Mouse (Mus musculus) bone marrow macrophage, adult 2 months (primary cell): Measurements from ENCODE around the gene Klhl36. TPM values are rescaled to one million over a fixed set of nuclear protein-coding genes. Genes with fewer than 3 reads are reported as not detected.
A peak's percentile ranks its signal among the peaks of the same experiment; 100 is the strongest.

Source experiments
- H3K27ac ChIP-seq: 2 replicates; pipeline ENCODE4 v1.5.1; 2012; ENCODE audit warnings: low read depth, low read length; ENCODE audit not compliant: insufficient read depth
- H3K4me1 ChIP-seq: 2 replicates; pipeline ENCODE4 v1.6.1; 2012; ENCODE audit warnings: low read length; ENCODE audit not compliant: control insufficient read depth, insufficient read depth
- H3K4me3 ChIP-seq: 2 replicates; pipeline ENCODE4 v1.5.1; 2012; ENCODE audit warnings: mild to moderate bottlenecking, low read length, moderate library complexity; ENCODE audit not compliant: insufficient read depth
- CTCF ChIP-seq: IDR thresholded peaks from 2 replicates; pipeline ENCODE4 v1.5.1; 2012; ENCODE audit warnings: low read depth, mild to moderate bottlenecking, low read length, moderate library complexity
- POLR2A ChIP-seq: IDR thresholded peaks from 2 replicates; pipeline ENCODE4 v1.6.1; 2012; ENCODE audit warnings: mild to moderate bottlenecking, low read depth, low read length, borderline replicate concordance
- polyA plus RNA-seq: library from polyadenylated mRNA; stranded (reverse); fragments of >200 nt; gene quantifications from 2 replicates; pipeline ENCODE4 v1.2.4, GENCODE M21; 2012; ENCODE audit not compliant: missing spikeins, insufficient read depth, insufficient read length

The Klhl36 gene
- polyA plus RNA-seq, 1 experiment, result 7.6 TPM

DNA sequence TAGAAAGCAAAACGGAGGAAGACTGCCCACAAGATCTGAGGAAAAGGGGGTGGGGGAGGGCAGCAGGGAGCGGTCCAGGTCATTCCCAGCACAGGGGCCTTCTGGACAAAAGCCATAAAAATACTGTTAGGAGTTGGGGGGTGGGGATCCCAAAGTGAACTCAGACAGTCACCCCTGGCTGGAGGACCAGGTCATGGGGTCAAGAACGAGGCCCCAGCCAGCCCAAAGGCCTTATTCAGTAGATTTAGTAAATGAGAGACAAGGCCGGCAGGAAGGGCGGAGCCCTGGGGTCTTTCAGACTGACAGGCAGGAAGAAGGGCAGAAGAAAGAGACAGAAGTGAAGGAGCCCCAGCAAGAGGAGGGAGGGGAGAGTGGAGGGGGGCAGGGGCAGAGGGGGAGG, 29.1 kb upstream of the Klhl36 start:
- no peak overlapping the region for H3K4me3 ChIP-seq
- H3K27ac ChIP-seq, result no peak overlapping the region
- no peak for TF ChIP-seq POLR2A
- no peak for TF ChIP-seq CTCF
- H3K4me1 ChIP-seq, result peaks cover 60% of the 10 kb centered on the region

DNA sequence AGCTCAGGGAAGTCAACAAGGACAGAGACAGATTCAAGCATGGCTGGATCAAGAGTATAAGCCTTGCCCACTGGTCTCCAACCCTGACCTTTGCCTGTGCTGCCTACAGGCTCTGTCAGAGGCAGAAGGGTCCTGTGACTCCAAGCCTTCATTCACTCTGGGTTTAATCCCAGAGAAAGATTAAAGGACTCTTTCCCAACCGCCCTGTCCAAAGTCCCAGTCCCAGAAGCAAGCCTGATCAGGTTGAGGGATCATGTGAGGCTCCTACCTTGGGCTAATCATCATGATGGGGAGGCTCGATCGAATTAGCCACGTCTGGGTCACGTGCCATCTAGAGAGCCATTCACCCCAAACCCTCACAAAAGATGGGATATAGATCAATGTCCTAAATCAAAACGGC, 27.4 kb upstream of the Klhl36 start:
- no peak overlapping the region for H3K4me3 ChIP-seq
- peaks cover 53% of the 10 kb centered on the region for H3K4me1 ChIP-seq
- no peak for TF ChIP-seq POLR2A
- TF ChIP-seq CTCF, result no peak
- no peak overlapping the region for H3K27ac ChIP-seq

DNA sequence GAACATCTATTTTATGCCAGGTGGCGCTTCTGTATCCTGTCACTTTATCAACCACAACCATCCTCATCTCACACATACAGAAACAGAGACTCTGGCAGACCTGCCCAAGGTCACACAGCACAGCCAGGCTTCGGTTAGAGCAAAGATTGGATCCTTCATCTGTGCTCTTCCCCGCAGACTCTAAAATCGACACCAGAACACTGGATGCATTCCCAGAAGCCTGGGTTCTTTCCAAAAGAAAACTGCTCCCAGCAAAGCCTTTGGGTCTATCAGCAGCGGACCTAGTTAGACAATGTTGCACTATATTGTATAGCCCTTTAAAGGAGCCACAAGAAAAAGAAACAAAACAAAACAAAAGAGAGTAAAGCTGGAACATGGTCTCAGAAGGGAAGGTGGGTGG, 26.8 kb upstream of the Klhl36 start:
- Histone ChIP-seq H3K27ac (no peak overlapping the region), H3K4me1 (peaks cover 52% of the 10 kb centered on the region), H3K4me3 (no peak overlapping the region)
- TF ChIP-seq POLR2A (no peak), CTCF (no peak)

DNA sequence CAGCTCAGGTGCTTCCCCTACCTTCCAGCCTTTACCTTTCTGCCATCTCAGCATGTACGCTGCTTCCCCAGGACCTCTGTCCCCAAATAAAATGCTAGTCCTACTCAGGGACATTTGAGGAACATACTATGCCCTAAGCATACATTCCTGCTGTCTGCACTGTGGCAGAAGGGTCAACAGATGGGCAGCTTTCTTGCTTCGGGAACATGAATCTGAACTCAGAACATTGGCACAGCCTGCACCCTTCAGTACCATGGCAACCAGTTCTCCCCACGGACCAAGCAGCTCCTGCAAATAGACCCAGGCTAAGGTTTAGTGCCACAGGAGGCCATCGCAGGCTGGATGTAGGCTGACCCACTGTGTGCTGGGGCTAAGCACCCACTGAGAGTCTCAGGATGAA, 25.2 kb upstream of the Klhl36 start:
- Histone ChIP-seq H3K27ac (no peak overlapping the region), H3K4me3 (no peak overlapping the region), H3K4me1 (peaks cover 44% of the 10 kb centered on the region)
- no peak for TF ChIP-seq POLR2A
- 0 out of 2 replicates have a peak, but pooled peaks have one; percentile 15 for TF ChIP-seq CTCF

DNA sequence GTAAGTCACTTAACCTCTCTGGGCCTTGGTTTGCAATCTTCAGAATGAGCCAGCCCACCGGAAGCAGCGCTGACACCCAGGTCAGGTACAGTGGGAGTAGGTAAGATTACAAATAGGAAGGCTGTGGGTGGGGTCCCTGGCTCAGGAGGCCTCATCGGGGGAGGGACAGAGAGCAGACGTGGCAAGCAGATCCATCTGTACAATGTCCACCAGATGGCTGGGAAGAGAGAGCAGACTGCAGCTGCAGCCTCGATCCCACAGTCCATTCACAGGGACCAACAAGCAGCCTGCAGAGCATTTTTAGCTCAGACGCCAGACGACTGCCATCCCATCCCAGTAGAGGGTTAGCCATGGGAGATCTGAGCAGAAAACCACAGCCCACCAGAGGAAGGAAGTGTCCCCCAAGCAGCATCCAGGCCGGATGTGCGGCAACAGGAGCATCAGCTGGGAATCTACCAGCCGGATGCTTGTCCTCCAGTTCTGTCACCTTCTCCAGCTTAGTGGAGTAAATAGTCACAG, 24.5 kb upstream of the Klhl36 start:
- TF ChIP-seq POLR2A, result no peak
- no peak for TF ChIP-seq CTCF
- Histone ChIP-seq H3K4me1 (peaks cover 36% of the 10 kb centered on the region), H3K27ac (no peak overlapping the region), H3K4me3 (peak overlapping the region; percentile 95)

DNA sequence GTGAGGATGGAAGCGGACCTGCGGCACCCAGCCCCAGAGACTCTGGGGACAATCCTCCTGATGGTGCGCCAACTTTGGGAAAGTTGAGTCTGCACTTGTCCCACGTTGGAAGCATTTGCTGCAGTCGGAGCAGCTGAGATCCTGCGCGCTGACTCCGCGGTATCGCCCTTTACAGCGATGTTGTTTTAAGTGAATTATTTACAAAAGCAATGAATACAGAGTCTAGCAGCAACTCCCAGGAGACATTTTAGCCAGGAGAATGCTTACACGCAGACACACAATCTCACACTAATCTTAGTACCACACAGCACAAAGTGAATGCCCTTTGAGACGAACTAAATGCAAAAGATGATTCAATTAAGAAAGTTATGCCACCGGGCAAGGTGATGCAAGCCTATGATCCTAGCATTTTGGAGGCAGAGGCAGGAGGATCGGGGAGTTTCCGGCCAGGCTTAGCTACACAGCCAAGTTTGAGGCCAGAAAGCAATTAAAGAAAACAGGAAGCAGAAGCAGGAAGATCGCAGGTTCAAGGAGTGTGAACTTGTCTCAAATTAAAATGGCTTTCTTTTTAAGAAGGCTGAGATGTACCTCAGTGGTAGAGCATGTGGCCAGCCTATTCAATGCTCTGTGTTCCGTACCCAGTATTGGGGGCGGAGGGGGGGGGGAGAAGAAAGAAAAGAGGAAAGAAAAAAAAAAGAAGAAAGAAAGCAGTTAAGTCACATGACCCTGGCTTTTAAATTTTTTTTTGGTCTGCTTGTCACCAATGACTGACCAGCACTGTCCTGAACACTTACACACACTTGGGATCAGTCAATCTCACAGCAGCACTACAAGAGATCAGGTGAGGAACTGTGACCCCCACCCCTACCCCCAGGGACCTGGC, 23.7 kb upstream of the Klhl36 start:
- Histone ChIP-seq H3K4me3 (peak overlapping the region; percentile 95), H3K4me1 (peaks cover 31% of the 10 kb centered on the region), H3K27ac (peak overlapping the region; percentile 80)
- no peak for TF ChIP-seq CTCF
- TF ChIP-seq POLR2A, result no peak

DNA sequence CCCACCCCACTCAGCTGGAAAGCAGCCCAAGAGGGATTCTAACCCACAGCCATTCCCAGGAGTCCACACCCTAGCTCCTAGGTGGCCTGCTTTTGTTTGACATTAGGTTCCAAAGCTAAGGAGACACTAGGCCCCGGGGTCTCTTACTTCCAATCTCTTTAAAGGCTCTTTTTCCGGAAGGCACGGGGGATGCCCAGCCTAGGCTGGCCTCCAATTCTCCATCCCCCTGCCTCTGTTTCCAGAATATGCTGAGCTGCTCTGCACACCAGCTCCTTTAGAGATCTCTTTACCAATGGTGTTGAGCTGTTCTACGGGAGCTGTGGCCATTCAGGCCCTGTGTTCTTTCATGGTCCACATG, 23.1 kb upstream of the Klhl36 start:
- Histone ChIP-seq H3K4me3 (peak overlapping the region; percentile 95), H3K27ac (peak overlapping the region; percentile 80), H3K4me1 (peaks cover 25% of the 10 kb centered on the region)
- 0 out of 2 replicates have a peak, but pooled peaks have one; percentile 42 for TF ChIP-seq POLR2A
- TF ChIP-seq CTCF, result no peak

DNA sequence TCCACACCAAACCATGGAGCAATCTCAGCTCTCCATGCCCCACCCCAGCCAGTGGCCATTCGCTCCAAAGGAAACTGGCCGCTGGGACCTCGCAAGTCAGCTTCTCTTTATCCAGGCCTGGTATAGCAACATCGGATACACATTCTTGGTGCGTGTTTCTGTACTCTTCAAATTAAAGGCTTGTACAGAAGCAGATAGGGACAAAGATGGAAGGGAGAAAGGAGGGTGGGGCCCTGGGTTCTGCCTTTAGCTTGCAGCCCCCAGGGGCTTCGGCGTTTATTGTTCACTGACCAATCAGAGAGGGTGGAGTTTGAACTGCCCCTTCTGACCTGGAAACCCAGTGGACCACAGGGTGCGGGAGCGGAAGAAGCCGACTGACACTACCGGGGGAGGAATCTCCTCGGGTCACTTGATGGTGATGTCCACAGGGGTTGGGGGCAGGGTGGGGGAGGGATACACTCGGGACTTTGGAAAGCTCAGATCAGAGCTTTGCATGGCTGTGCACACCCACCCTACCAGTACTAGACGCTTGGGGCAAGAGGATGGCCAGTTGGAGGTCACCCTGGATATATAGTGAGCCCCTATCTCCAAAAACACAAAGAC, 22.5 kb upstream of the Klhl36 start:
- H3K27ac ChIP-seq, result peak overlapping the region; percentile 80

DNA sequence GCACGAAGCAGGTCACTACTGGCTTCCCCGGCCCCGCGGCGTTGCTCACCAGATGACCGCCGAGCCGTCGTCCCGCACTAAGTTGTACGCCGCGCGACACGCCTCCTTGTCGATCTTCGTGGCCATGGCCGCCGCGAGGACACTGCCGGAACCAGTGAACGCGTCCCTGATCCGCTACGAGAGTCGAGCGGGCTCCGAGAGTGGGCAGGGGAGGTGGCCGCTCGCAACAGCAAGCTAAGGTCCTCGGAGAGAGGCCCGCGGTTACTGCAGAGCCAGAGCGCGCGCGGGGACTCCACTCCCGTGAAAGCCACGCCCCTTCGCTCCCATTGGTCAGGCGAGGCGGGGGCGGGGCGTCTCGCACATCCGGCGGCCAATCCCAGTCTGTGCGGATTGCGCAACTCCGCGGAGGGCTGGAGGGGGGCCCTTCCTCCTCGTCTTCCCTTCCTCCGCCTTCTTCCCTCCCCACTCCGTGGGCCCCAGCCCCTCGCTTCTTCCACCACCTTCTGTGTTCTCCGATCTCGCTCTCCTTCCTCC, 21.7 kb upstream of the Klhl36 start, which contains the start of gene Cotl1:
TSS of gene Cotl1 (minus strand) at position 270 of the 534 bp plus-strand sequence.
- peak within 1 kb of the TSS; percentile 95 for H3K4me3 ChIP-seq
- H3K27ac ChIP-seq, result peak within 1 kb of the TSS; percentile 81
- peaks cover 28% of the 10 kb centered on the region for H3K4me1 ChIP-seq
- TF ChIP-seq CTCF (no peak), POLR2A (peak; percentile 97)

More for the DNA sequence above, 22.5 kb upstream of the Klhl36 start:
- no peak for TF ChIP-seq POLR2A
- TF ChIP-seq CTCF, result no peak
- peak overlapping the region; percentile 95 for H3K4me3 ChIP-seq
- peaks cover 25% of the 10 kb centered on the region for H3K4me1 ChIP-seq
